Mouse (Mus musculus): Measurements from ENCODE around the gene Defb15. TPM values are rescaled to one million over a fixed set of nuclear protein-coding genes. Genes with fewer than 3 reads are reported as not detected.
"Not testable (repeated sequence)": the region's sequence is repeated elsewhere in the genome, so short reads cannot be mapped to it uniquely, and the experiment has no call there.

Defb15 gene
- total RNA-seq (2022) = not detected

DNA sequence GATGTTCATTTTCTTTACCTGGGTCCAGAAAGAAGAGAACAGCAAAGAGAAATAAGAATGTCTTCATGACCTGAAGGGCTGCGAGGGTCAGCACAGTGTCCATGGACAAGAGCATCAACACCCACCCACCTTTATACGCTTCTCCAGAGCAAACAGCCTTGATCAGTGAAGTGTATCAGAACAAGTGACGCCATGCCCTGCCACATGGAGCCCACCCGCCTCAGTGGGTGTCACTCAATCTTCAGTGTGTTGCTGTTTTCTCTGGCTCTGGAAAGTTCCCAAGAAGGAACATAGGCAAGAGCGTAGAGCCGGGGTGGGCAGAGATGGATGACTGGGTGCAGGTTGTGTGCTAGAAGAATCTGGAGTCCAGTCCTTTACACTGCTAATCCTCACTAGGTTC, at the start of gene Defb15:
Gene Defb15 (minus strand): TSS at position 101 of the 400 bp plus-strand sequence.
- no peak for DNase-seq

DNA sequence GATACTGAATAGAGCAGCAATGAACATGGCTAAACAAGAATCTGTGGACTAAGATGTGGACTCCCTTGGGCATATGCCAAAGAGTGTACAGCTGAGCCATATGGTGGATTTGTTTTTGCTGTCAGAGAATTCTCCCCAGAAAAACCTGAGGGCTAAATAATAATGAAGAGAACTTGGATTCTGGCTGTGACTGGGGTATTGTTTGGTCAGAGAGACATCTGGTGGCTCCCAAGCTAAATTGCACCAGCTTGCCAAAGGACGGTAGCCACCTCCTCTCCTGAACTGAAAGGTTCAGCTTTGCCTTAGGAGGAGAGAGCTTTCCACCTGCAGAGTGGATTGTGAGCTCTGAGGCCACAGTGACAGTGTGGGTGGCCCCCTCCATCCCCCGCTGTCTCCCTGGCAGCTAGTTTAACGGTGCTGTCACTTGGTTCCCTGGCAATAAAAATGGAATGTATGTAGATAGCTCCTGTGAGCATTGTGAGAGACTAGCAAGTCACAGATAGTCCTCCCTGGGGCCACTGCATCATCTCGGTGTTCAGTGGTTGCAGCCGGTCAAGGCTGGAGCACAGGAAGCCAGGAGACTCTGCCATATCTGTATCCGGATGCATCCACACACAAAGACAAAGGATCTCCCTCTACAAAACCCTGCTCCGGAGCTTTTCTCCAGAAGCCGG, 49.3 kb upstream of the Defb15 start:
- DNase-seq = no peak

DNA sequence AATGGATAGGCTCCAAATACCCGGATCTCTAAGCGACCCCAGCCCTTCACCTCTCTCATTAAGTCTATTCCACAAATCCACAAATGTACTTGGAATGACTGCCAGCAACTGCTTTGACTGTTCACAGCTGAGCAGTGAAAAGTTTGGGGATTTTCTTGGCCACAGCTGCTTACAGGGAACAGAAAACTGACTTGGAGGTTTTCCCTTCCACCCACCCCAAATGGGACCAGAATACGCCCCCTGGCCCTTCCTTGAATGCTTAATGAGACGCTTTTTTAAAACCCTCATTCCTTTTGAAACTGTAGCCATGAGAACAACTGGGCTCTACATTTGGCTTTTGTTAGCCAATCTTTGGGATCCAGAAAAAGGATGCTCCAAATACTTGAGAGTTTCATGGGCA, 45.7 kb upstream of the Defb15 start:
- DNase-seq = no peak

DNA sequence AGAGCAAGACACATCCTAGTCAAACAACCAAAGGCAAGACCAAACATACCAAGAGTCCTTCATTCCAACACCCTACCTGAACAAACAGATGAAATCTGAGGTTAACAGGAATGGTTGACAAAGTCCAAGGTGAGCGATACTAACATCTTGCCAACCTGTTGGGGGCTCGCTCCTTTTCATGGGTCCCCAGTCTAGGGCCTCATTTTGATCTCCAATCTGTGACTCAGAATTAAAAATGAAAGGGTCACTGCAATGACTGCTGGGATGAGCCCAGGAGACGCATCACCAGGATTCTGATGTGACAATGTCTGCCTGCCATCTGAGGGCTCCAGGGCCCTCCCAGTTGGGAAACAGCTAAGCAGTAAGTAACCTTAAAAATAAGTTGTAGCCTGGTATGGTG, 37.0 kb upstream of the Defb15 start, which contains the start of gene Ccdc70:
Gene Ccdc70 (plus strand): TSS at position 301 of the 400 bp plus-strand sequence.
- no peak for DNase-seq

DNA sequence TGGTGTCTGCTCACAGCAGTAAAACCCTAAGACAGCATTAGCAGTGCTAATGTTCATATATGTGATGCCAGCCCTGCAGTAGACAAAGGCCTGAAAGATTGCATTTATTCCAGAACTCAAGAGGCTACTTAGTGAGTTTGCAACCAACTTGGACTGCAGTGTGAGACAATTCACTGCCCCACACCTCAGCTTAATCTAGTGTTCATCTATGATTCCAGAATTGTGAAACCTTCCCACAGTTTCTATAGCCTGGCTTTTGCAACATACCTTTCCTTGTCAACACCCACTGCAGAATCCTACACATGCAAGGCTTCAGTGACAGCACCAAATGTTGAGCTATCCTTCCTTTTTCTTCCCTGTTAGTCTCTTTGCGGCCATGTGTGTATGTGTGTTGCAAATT, 34.1 kb upstream of the Defb15 start:
- no peak for DNase-seq

DNA sequence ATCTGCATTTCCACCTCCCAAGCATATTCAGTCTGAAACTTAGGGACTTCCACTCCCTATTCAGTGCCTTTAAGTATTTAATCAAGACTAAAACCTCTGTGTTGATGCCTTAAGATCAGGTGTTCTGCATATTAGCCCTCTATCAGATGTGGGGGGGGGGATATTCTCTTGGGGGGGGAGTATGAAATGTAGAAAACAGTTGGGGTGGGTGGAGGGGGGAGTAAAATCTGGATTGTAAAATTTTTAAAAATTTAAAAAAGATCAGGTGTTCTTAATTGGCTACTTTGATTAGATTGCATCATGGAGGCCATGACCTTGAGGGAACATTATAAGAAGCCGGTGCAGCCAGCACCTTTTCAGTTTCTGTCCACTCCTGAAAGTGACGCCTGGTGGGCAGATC, 25.9 kb upstream of the Defb15 start, which contains the start of gene Fam90a1a:
Gene Fam90a1a (plus strand): TSS at position 301 of the 400 bp plus-strand sequence.
- no peak for DNase-seq

DNA sequence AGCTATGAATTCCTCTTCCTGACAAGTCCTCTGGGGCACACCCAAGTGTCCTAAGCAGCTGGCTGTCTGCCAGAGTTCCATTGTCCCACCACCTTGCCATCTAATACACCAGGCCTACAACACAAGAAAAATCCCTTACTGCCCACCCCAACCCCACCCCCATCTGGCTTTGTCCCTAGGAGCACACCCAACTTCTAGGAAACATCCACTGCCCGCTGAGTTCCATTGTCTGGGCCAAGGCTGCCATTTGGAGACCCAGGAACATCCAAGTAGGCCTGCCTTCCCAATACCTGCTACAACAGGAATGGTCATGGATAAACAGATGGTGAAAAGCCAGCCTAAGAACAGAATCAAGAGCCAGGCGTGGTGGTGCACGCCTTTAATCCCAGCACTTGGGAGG, 23.8 kb upstream of the Defb15 start:
- DNase-seq = no peak

DNA sequence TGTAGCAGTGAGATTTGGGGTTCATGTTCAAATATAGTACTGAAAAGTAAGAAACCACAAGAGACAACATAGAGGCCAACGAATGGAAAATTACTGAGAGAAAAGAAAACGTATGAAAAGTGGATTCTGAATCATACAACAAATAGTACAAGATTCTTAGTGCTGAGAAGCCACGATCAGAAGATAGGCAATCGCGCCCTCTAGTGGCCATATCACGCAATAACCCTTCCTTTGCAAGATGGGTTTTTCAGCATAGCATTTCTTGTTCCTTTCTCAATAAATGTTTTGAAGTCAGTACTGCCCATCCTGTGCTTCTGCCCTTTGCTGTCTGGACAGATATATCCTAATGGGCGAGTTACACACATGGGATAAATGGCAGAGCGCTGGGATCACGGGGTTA, 22.8 kb upstream of the Defb15 start:
- peak; percentile 18 for DNase-seq

DNA sequence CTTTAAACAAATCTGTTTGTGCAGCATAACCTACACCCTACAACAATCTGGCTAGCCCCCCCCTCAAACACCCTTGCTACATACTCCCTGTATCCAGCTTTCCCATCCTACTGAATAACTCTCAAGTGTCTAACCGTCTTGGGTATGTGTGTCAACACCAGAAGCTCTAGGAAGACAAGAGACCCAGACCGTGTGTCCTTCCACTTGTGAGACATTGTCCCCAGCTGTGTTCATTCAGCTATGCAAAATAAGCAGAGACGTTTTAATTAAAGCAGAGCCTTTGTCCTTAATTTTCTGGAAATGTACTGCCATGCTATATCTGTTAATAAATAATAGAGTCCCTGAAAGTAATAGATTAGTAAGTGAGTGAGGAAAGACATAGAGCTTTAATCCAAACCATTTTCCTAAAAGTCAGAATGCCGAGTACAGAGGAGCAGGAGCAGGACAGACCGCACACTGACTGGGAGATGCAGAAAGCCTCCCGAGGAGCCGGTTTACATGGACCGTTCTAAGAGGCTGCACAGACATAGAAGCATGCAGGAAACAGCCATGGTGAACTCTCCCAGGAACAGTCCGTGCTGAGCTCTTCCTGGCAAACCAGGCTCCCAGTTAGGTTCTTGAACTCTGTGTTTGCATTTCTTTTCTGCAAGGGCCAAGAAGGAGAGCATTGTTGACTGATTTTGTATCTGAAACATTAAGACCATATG, 15.0 kb upstream of the Defb15 start:
- no peak for DNase-seq

DNA sequence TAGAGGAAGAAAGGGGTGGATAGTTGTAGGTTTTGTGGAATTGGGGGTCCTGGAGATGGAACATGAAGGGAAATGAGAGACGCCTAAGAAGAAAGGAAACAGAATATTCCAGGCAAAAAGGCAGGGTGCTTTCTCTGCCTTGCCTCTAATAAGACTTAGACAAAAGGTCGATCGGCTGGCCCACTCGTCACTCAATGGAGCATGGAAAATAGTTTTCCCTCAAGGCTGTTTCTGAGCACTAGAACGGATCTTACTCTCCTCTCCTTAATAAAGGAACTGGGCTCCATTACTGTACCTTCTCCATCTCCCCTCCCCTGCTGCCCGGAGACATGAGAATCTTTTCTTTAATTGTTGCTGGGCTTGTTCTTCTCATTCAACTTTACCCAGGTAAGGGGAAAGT, 14.0 kb upstream of the Defb15 start, which contains the start of gene Defb13:
Gene Defb13 (plus strand): TSS at position 301 of the 400 bp plus-strand sequence.
- DNase-seq = no peak

DNA sequence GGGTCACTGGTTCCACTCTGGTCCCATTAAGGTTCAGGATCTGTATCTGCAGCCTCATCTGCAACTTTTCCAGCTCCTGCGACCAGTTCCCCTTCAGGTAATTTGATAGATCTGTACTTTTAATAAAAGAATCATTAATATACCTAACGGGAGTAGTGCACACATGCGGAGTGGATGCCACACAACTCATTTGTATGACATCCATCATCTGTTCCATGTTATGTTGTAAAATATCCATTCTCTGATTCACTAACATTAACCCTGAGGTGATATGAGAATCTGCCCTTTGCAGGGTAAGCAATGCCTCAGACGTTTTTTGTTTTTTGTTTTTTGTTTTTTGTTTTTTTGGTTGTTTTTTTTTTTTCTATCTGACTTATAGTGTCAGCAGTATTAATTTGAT, 5.5 kb upstream of the Defb15 start, which contains the start of gene Defb35:
Gene Defb35 (plus strand): TSS at position 301 of the 400 bp plus-strand sequence.
- DNase-seq = not testable (repeated sequence)

DNA sequence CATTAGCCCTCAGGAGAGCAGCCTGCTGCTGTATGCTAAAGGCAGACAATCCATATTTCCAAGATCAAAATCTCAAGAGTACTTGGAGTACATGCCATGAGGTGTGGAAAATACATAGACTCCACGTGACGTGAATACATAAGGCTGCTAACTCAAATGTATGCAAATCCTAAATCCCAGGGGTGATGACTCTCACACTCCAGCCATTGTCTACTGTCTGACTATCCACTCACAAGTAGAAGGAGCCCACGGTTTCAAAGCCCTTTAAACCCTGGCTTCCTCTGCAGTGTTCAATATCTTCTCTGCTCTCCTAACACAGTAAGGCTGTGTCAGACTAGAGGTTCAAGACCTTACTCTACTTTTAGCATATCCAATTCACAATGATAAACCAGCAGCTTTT, 1.8 kb downstream of the Defb15 start:
- DNase-seq = not testable (repeated sequence)

DNA sequence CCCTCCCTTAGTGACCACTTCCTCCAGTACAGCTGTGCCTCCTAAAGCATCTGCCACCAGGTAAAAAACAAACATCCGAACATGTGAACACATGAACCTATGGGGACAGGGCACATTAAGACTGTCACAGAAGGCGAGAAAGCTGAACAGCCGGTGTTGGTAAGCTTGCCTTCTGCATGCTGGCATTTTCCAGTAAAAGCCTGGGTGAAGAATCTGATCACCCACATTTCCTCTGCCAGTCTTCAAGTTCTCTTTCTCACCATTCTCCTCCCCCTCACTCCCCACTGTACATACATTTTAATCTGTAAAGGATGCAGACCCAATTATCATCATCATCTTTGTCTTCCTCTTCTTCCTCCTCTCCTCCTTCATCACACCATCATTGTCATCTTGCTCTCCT, 16.9 kb downstream of the Defb15 start:
- no peak for DNase-seq

DNA sequence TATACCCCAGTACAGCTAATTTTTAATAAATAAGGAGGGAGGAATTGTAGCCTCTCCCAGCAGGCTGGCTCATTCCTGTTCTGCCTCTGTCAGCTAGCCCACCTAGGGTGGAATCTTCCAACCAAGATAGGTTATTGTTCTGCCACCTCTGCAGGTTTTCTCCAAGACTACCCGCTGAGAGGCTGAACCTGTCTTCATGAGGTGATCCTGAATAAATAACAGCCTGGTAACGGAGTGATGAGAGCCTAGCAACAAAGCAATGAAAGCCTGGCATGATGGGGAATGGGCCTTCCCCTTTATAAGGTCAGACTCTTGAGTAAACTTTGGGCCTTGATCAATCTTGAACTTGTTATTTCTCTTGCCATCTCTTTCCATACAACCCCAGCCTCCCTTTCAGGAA, 20.0 kb downstream of the Defb15 start:
- DNase-seq = no peak

DNA sequence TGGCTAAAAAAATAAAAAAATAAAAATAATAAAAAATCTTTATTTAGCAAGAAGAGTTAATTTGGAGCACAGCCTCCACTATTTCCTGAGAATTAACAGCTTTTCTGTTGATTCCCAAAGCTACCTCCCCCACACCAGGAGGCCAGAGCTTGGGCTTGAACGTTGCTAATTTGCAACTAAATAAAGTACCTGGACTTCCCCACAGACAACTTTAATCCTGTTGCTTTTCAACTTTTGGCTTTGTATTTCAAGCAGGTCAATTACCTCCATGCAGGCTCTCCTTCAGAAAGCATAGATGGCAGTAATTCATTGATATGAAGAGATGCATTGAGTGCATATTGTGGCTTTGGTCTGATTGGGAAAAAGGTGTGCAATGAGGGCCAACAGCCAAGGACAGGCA, 20.6 kb downstream of the Defb15 start:
- DNase-seq = no peak

DNA sequence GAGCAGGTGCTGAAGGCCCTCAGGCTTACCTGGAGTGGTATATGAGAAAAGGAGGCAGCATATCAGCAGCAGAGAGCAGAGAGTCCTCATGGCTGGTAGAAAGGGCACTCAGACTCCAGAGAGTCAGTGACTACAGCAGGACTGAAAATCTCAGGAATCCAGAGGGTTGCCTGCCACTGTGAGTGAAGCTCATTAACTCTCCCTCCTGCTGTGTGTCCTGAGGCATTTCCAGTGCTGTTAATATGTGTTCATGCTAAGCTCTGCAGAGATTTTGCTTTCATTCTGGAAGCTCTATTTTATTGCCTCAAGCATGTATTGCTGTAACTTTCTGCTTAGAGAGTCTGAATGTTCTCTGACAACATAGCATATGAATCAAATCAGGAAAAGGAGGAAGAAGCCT, 26.2 kb downstream of the Defb15 start, which contains the start of gene Defb11:
Gene Defb11 (minus strand): TSS at position 123 of the 400 bp plus-strand sequence.
- DNase-seq = not testable (repeated sequence)

DNA sequence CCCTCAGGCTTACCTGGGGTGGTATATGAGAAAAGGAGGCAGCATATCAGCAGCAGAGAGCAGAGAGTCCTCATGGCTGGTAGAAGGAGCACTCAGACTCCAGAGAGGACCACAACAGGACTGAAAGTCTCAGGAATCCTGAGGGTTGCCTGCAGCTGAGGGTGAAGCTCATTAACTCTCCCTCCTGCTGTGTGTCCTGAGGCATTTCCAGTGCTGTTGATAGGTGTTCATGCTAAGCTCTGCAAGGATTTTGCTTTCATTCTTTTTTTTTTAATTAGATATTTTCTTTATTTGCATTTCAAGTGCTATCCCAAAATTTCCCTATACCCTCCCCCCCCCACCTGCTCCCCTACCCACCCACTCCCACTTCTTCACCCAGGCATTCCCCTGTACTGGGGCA, 47.2 kb downstream of the Defb15 start, which contains the start of gene Defb9:
Gene Defb9 (minus strand): TSS at position 101 of the 400 bp plus-strand sequence.
- not testable (repeated sequence) for DNase-seq

Other genes starting within 250 kb of the Defb15 start
- gene AY761184, start 229.1 kb downstream of the Defb15 start, total RNA-seq (2022) = not detected
- gene Defa24, start 198.2 kb downstream of the Defb15 start, total RNA-seq (2022) = not detected
- gene Defb50, start 109.2 kb downstream of the Defb15 start, total RNA-seq (2022) = not detected
- not detected for gene Defb2, start 92.8 kb downstream of the Defb15 start, total RNA-seq (2022)
- not detected for gene Defb10, start 73.8 kb downstream of the Defb15 start, total RNA-seq (2022)
- gene Defb9, start 47.3 kb downstream of the Defb15 start, total RNA-seq (2022) = not detected
- not detected for gene Defb11, start 26.3 kb downstream of the Defb15 start, total RNA-seq (2022)
- gene Defb35, start 5.6 kb upstream of the Defb15 start, total RNA-seq (2022) = not detected
- gene Defb13, start 14.1 kb upstream of the Defb15 start, total RNA-seq (2022) = not detected
- not detected for gene Fam90a1a, start 26.0 kb upstream of the Defb15 start, total RNA-seq (2022)
- not detected for gene Ccdc70, start 37.1 kb upstream of the Defb15 start, total RNA-seq (2022)
- gene Atp7b, start 127.6 kb upstream of the Defb15 start, total RNA-seq (2022) = 1 to 10 TPM in 3 of 4 experiments, under 1 TPM in 1; 0.96 to 3.2 (median 1.6) TPM
- gene Alg11, start 128.0 kb upstream of the Defb15 start, total RNA-seq (2022) = 10 to 100 TPM; 34.4 to 53.6 (median 35.9) TPM
- 10 to 100 TPM in 2 of 4 experiments, 1 to 10 TPM in 2; 4.6 to 29.9 (median 14.7) TPM for gene Nek5, start 192.3 kb upstream of the Defb15 start, total RNA-seq (2022)
- 10 to 100 TPM in 2 of 4 experiments, 1 to 10 TPM in 2; 5.2 to 16.0 (median 9.4) TPM for gene Nek3, start 233.7 kb upstream of the Defb15 start, total RNA-seq (2022)

Measured in adrenal gland, adult 8-10 months (tissue).